ENCODE assay signal across 8 mouse cellular contexts in the genomic region with DNA sequence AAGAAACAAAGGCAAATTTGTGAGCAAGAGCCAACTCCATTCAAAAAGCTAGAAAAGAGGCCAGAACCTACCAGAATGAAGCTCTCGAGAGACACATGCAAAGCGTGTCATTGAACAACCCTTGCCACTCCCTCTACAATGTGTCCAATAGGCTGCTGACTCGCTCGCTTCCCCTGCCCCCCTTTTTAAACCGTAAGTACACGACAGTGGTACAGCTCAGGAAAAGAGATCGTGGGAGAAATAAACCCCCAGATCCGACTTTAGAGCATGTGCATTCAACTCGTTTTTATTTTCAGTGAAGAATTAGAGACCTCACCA.
DNase-seq lines count a peak whose midpoint lies in the region; ATAC-seq and TF ChIP-seq lines count a peak whose summit lies in the region.
"Had no signal": no experiment of that assay in that cellular context is flagged by ENCODE, and none has a peak within 500 bp of the region (broad histone marks: within the 10 kb centered on the region; RNA-seq: fewer than 3 reads in every experiment).

No protein-coding gene starts in this region.

- 22% methylated on average over 9 of the region's 9 CpGs for WGBS in hindbrain, embryonic 13.5 days
- 46% methylated on average over 9 of the region's 9 CpGs for WGBS in midbrain, embryonic 11.5 days
- 76% methylated on average over 9 of the region's 9 CpGs for WGBS in heart, embryonic 11.5 days (ENCODE audit: insufficient replicate concordance)

- H3K9ac ChIP-seq in hindbrain, embryonic 13.5 days = no peak overlapping the region
- no peak overlapping the region for H3K9ac ChIP-seq in midbrain, embryonic 11.5 days (ENCODE audit: low read length)
- H3K9ac ChIP-seq in heart, embryonic 11.5 days (ENCODE audit: low read depth, low read length) = no peak overlapping the region
- H3K9ac ChIP-seq: liver, embryonic 14.5 days had no signal

- no peak for TF ChIP-seq CTCF in brain, embryonic 14.5 days (IDR thresholded peaks at IDR 0.05; ENCODE audit: borderline replicate concordance, extremely low read depth, insufficient read depth, insufficient read length)

- no peak for TF ChIP-seq POLR2A in brain, embryonic 14.5 days (IDR thresholded peaks at IDR 0.05; ENCODE audit: borderline replicate concordance, extremely low read depth, insufficient read depth, insufficient read length, poor library complexity, severe bottlenecking)

- no peaks in the 10 kb centered on the region for H3K9me3 ChIP-seq in hindbrain, embryonic 13.5 days
- H3K9me3 ChIP-seq in midbrain, embryonic 11.5 days (ENCODE audit: control insufficient read depth, low read length) = no peaks in the 10 kb centered on the region
- no peaks in the 10 kb centered on the region for H3K9me3 ChIP-seq in heart, embryonic 11.5 days (replicated peaks; ENCODE audit: control insufficient read depth, low read length)

- H3K4me3 ChIP-seq in hindbrain, embryonic 13.5 days = peak overlapping the region; percentile 25; the same call in 1 of the 2 replicates
- H3K4me3 ChIP-seq in midbrain, embryonic 11.5 days (ENCODE audit: low read depth, low read length) = no peak overlapping the region
- no peak overlapping the region for H3K4me3 ChIP-seq in heart, embryonic 11.5 days (ENCODE audit: low read depth, low read length)

- H3K36me3 ChIP-seq in hindbrain, embryonic 13.5 days = no peaks in the 10 kb centered on the region
- no peaks in the 10 kb centered on the region for H3K36me3 ChIP-seq in midbrain, embryonic 11.5 days (ENCODE audit: control insufficient read depth, insufficient read depth, low read length)
- no peaks in the 10 kb centered on the region for H3K36me3 ChIP-seq in heart, embryonic 11.5 days (ENCODE audit: control insufficient read depth, insufficient read depth, low read length)

- H3K27me3 ChIP-seq in hindbrain, embryonic 13.5 days = peaks cover 46% of the 10 kb centered on the region
- H3K27me3 ChIP-seq in midbrain, embryonic 11.5 days (ENCODE audit: control insufficient read depth, insufficient read depth, low read length) = no peaks in the 10 kb centered on the region; the same call in 1 of the 2 replicates
- H3K27me3 ChIP-seq in heart, embryonic 11.5 days (ENCODE audit: control insufficient read depth, insufficient read depth, low read length) = no peaks in the 10 kb centered on the region

- H3K4me1 ChIP-seq in hindbrain, embryonic 13.5 days (replicated peaks) = peaks cover 15% of the 10 kb centered on the region; the same call in 1 of the 2 replicates
- H3K4me1 ChIP-seq in midbrain, embryonic 11.5 days (ENCODE audit: control insufficient read depth, insufficient read depth, low read length) = no peaks in the 10 kb centered on the region; the same call in 1 of the 2 replicates
- H3K4me1 ChIP-seq in heart, embryonic 11.5 days (ENCODE audit: control insufficient read depth, insufficient read depth, low read length) = no peaks in the 10 kb centered on the region

- peak overlapping the region; percentile 45 for H3K4me2 ChIP-seq in hindbrain, embryonic 13.5 days
- H3K4me2 ChIP-seq in midbrain, embryonic 11.5 days = peak overlapping the region; percentile 26
- no peak overlapping the region for H3K4me2 ChIP-seq in heart, embryonic 11.5 days

- DNase-seq in brain, embryonic 14.5 days (ENCODE audit: low read depth) = peak; percentile 92
- DNase-seq in midbrain, embryonic 11.5 days (ENCODE audit: low spot score, missing footprints) = peak; percentile 91
- no peak for DNase-seq in ovary, postnatal 14 days (ENCODE audit: low spot score)
- DNase-seq in testis, postnatal 14 days (ENCODE audit: low spot score) = no peak

- 0 out of 2 replicates have a peak, but pooled peaks have one; percentile 39 for ATAC-seq in common myeloid progenitor, adult 5-6 weeks (replicated peaks; ENCODE audit: low read depth, poor library complexity, severe bottlenecking)
- peak; percentile 92 for ATAC-seq in hindbrain, embryonic 13.5 days (ENCODE audit: low FRiP score)
- ATAC-seq in midbrain, embryonic 11.5 days (ENCODE audit: low FRiP score) = peak; percentile 92
- no peak for ATAC-seq in heart, embryonic 11.5 days (replicated peaks; ENCODE audit: insufficient number of reproducible peaks, low FRiP score, low TSS enrichment)

- H3K27ac ChIP-seq in hindbrain, embryonic 13.5 days = no peak overlapping the region
- no peak overlapping the region for H3K27ac ChIP-seq in midbrain, embryonic 11.5 days (ENCODE audit: low read depth, low read length)
- H3K27ac ChIP-seq in heart, embryonic 11.5 days (ENCODE audit: low read depth, low read length) = no peak overlapping the region
- H3K27ac ChIP-seq: liver, embryonic 14.5 days had no signal

Comparison
In these comparisons a context has a peak if more than half of its experiments do, and no peak if none do; other contexts are left out.
1. DNase-seq: peak in brain, embryonic 14.5 days (single experiment) and midbrain, embryonic 11.5 days (single experiment); none in ovary, postnatal 14 days (single experiment) and testis, postnatal 14 days (single experiment).